Mouse (Mus musculus): ENCODE data around the gene Sorl1.

The Sorl1 gene

GRCm38 (mm10) chr9:41915571-41915970 lies 208.5 kb downstream of the Sorl1 start:
- DNase-seq (ENCODE audit: low spot score) = no peak
